Mouse (Mus musculus) large intestine, adult 2 months (tissue): ENCODE data around the gene Timm17a. TPM values are rescaled to one million over a fixed set of nuclear protein-coding genes. Genes with fewer than 3 reads are reported as not detected.

Source experiments
- DNase-seq: peaks from one replicate; pipeline ENCODE4 v3.0.0-alpha.2; 2012; ENCODE audit warnings: low read depth, low spot score
- WGBS: fragments of 180-500 bp; shearing (Covaris S2); methylation state at CpG from one replicate; pipeline ENCODE4 v1.1.7; 2018; 5-methylcytosine and 5-hydroxymethylcytosine counted together
- polyA plus RNA-seq: library from polyadenylated mRNA; depleted of rRNA; stranded (reverse); fragments of >200 nt; gene quantifications from 2 replicates; pipeline ENCODE4 v1.2.3, GENCODE M21; 2012; rRNA removed

The Timm17a gene
- 71.0 and 73.1 TPM in 2 replicates for polyA plus RNA-seq

GRCm38 (mm10) chr1:135313284-135314031, at the start of gene Timm17a:
TSS of gene Timm17a (minus strand) at chr1:135313778.
- under 1% methylated on average over 51 of the region's 51 CpGs for WGBS

DNA sequence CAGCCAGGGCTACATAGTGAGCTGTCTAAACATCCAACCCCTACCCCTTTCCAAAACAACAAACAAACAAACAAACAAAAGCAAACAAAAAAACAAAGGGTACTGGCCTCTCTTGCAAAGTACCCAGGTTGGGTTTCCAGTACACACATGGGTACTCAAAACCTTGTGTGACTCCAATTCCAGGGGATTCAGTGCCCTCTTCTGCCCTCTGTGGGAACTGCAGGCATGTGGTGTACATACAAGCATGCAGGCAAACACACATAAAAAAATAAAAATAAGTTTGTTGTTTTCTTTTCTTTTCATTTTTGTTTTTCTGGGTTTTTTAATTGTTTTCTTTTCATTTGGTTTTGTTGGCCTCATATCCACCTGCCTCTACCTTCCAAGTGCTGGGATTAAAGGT, 48.5 kb upstream of the Timm17a start:
- DNase-seq = no peak

More at GRCm38 (mm10) chr1:135313284-135314031, at the start of gene Timm17a:
- DNase-seq = peak; percentile 94

GRCm38 (mm10) chr1:135361491-135361890, 47.9 kb upstream of the Timm17a start:
- DNase-seq = no peak
- WGBS = 72% methylated on average over 4 of the region's 4 CpGs

DNA sequence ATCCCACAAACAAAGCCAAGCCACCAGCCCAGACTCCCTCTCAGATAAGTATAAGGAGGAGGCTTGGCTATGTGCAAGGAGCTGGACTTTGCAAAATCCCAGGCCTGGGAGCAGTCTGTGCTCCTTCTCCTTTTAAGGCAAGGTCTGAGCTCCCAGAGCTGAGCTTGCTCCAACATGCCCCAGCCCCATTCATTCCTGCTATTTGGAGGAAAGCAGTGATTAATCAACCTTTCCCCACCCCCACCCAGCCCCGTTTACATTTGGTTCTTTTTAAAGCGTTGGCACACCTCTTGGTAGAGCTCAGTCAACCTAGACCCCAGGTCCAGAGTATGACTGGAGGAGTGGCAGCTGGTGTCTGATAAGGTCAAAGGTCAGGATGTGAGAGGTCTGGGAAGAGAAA, 45.5 kb upstream of the Timm17a start:
- 16% methylated on average over 2 of the region's 2 CpGs for WGBS
- DNase-seq = no peak

DNA sequence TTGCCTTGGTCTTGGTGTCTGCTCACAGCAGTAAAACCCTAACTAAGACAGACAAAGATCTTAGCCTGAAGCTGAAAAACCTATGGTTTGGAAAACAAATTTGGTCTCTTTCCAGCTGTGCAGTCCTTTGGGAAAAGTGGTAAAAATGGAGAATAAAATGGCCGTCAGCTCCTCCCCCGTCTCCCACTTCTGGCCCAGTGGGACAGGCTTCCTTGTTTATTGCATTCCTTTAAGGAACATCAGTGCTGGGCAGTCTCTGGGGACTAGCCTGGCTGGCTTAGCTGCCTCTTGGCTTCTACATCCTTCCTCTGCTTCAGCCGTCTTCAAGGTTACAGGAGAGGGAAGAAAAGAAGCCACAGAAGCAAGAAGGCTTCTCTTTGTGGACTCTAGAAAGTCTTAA, 38.4 kb upstream of the Timm17a start:
- no peak for DNase-seq
- WGBS = 53% methylated on average over 3 of the region's 3 CpGs

GRCm38 (mm10) chr1:135347498-135348169, 34.1 kb upstream of the Timm17a start:
- no peak for DNase-seq
- WGBS = 53% methylated on average over 4 of the region's 4 CpGs

GRCm38 (mm10) chr1:135346891-135347290, 33.3 kb upstream of the Timm17a start:
- WGBS = 58% methylated on average over 3 of the region's 3 CpGs
- no peak for DNase-seq

DNA sequence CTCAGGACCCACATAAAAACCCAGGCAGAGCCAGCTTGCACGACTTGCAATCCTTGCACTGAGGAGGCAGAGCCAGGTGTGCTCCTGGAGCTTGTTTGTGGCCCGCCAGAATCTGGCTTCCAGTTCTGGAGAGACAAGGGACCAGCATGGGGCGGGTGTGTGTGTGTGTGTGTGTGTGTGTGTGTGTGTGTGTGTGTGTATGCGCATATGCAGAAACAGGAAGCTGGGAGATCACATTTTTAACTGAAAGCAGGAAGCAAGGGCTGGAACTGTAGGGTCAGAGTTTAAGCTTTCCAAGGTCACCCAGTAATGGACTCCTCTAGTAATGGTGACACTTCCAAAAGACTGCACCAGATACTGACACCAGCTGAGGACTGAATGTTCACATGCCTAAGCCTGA, 30.4 kb upstream of the Timm17a start:
- WGBS = 49% methylated on average over 4 of the region's 4 CpGs
- DNase-seq = no peak

GRCm38 (mm10) chr1:135341947-135342346, 28.4 kb upstream of the Timm17a start:
- 74% methylated on average over 8 of the region's 8 CpGs for WGBS
- no peak for DNase-seq

GRCm38 (mm10) chr1:135330578-135330977, 17.0 kb upstream of the Timm17a start:
- no peak for DNase-seq
- WGBS = 49% methylated on average over 6 of the region's 6 CpGs

DNA sequence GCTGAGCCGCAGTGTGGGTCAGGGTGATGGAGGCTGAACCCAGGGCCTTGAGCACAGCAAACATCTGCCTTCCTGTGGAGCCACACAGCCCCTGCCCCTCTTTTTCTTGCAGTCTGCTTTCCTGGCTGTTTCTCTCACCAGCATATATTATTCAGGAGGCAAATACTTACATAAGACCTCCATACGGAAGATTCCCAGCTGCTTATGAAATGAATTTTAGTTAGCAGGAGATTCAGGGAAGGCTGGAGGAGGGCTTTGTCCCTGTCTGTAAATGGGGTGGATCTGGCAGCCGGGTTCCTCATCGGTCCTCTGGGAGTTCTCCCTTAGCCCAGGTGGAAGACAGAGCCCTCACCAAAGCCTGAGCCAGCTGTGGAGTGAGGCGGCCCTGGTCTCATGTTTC, 14.8 kb upstream of the Timm17a start:
- 64% methylated on average over 5 of the region's 5 CpGs for WGBS
- DNase-seq = no peak

DNA sequence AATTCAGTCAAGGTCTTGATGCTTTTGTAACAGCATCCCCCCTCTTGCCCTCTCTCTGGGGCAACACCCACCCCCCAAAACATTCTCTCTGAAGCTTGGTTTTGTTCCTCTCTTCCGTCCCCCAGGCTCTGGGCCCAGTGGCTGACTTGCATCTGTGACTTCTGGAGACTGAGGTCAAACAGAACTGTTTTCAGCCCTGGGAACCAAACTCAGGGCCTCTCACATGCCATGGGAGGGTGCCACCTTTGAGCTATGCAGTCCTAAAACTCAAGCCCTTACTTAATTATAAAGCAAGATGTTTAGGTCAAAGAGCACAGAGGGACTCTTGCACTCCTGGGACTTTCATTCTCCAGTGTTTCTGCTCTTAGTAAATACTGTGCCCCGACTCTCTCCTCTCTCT, 12.4 kb upstream of the Timm17a start:
- 75% methylated on average over 2 of the region's 2 CpGs for WGBS
- no peak for DNase-seq

DNA sequence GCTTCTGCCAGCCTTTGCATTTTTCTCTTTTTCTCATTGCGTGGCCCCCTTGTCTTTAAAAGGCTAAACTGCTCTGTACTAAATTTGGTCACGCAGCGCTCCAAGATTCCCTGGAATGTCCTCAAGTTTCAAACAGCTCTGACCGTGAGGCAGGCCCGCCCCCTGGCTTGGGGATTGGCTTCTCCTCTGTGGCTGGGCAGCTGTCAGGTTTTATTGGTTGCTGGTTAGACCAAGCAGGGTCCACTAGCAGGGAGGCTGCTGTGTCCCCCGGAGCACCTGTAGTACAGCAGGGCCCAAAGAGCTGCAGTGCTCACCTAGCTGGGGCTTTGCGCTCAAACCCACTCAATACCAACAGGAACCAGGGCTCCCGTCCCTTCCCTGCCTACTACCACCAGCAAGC, 11.0 kb upstream of the Timm17a start, which contains the start of gene Lmod1:
Lmod1 (plus strand) TSS at position 237 of the 400 bp plus-strand sequence.
- 20% methylated on average over 8 of the region's 8 CpGs for WGBS
- no peak for DNase-seq

DNA sequence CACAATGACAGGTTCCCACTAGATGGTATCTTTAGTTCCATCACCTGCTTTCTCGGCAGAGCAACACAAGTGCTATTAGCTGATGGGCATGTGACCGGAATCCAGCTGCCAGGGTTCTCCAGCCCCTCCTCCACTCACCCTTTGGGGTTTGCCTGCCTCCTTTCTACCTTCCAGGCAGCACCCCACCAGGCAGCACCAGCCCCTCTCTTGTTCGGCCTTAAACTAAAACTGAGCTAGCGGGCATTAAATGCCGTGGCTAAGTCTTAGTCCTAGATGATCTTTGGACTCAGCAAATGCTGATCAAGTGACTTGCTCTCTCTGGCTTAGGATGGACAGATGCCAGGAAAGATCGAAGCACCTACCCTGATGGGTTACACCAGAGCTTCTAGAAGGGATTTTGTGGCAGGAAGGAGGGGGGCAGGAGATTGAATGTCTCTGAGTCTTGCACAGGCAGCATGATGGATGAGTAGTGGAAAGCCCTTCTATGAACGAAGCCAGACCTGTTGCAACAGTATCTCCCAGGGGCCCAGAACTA, 9.9 kb upstream of the Timm17a start:
- DNase-seq = no peak
- 61% methylated on average over 7 of the region's 7 CpGs for WGBS

- DNase-seq = no peak
- 67% methylated on average over 4 of the region's 4 CpGs for WGBS
Measured at GRCm38 (mm10) chr1:135312201-135312600, 1.4 kb downstream of the Timm17a start.

- DNase-seq = peak; percentile 25
- WGBS = 47% methylated on average over 6 of the region's 6 CpGs
Measured at GRCm38 (mm10) chr1:135311356-135311755, 2.2 kb downstream of the Timm17a start.

DNA sequence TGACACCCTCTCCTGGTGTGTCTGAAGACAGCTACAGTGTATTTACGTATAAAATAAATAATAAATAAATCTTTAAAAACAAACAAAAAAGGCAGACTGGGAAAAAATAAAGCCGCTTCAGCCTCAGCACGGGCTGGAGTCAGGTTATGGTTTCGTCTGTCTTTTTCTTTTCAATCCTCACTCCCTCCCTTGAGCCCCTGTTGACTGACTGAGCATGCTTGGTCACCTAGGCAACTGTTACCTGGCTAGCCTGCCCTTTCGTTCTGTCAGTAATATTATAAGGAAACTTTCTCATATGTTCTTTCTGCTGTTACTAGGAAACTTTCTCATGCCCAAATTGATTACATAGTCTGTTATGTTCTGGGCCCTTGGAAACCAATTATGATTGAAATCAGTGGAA, 22.7 kb downstream of the Timm17a start:
- DNase-seq = no peak

GRCm38 (mm10) chr1:135286311-135286710, 27.3 kb downstream of the Timm17a start:
- no peak for DNase-seq
- WGBS = 73% methylated on average over 2 of the region's 2 CpGs

More for the DNA sequence above, 22.7 kb downstream of the Timm17a start:
- 74% methylated on average over 5 of the region's 5 CpGs for WGBS

GRCm38 (mm10) chr1:135283826-135284291, 29.7 kb downstream of the Timm17a start, which contains the start of gene Rnpep:
TSS of gene Rnpep (minus strand) at chr1:135284084.
- WGBS = under 1% methylated on average over 39 of the region's 39 CpGs
- DNase-seq = no peak

- under 1% methylated on average over 48 of the region's 48 CpGs for WGBS
Measured at GRCm38 (mm10) chr1:135283287-135283825, 30.2 kb downstream of the Timm17a start.

More at GRCm38 (mm10) chr1:135283287-135283825, 30.2 kb downstream of the Timm17a start:
- no peak for DNase-seq
